Mouse (Mus musculus) neural tube, embryonic 14.5 days (tissue): Measurements from ENCODE around the gene Hist1h4a. TPM values are rescaled to one million over a fixed set of nuclear protein-coding genes. Genes with fewer than 3 reads are reported as not detected.

Experiments
- ATAC-seq: fragments of 200-750 bp; cut with Nextera tagmentation; 2 replicates; pipeline ENCODE4 v1.8.0; 2017; ENCODE audit warnings: low read depth, mild to moderate bottlenecking, moderate TSS enrichment, moderate library complexity
- H3K27ac ChIP-seq: fragments of 300-500 bp; sonication (generic); 2 replicates; pipeline ENCODE4 v1.5.1; 2014; ENCODE audit warnings: low read depth, mild to moderate bottlenecking, control low read depth, low read length, moderate library complexity, mixed read lengths
- H3K27me3 ChIP-seq: fragments of 300-500 bp; sonication (generic); 2 replicates; pipeline ENCODE4 v1.6.1; 2014; ENCODE audit warnings: low read length; ENCODE audit not compliant: control insufficient read depth, insufficient read depth
- H3K36me3 ChIP-seq: fragments of 300-500 bp; sonication (generic); 2 replicates; pipeline ENCODE4 v1.6.1; 2014; ENCODE audit warnings: low read length, mixed read lengths; ENCODE audit not compliant: control insufficient read depth, insufficient read depth
- H3K4me1 ChIP-seq: fragments of 300-500 bp; sonication (generic); 2 replicates; pipeline ENCODE4 v1.6.1; 2014; ENCODE audit warnings: low read length; ENCODE audit not compliant: control insufficient read depth, insufficient read depth
- H3K4me2 ChIP-seq: fragments of 300-500 bp; sonication (generic); 2 replicates; pipeline ENCODE4 v1.6.1; 2014; ENCODE audit warnings: mild to moderate bottlenecking, low read depth, low read length, control low read depth
- H3K4me3 ChIP-seq: fragments of 300-500 bp; sonication (generic); 2 replicates; pipeline ENCODE4 v1.5.1; 2014; ENCODE audit warnings: low read depth, low read length, control low read depth, mixed read lengths
- H3K9ac ChIP-seq: fragments of 300-500 bp; sonication (generic); replicated peaks from 2 replicates; pipeline ENCODE4 v1.6.1; 2014; ENCODE audit warnings: low read depth, mild to moderate bottlenecking, control low read depth, low read length, mixed read lengths
- H3K9me3 ChIP-seq: fragments of 300-500 bp; sonication (generic); 2 replicates; pipeline ENCODE4 v1.6.1; 2016; ENCODE audit warnings: low read length; ENCODE audit not compliant: control insufficient read depth
- WGBS: fragments of 180-500 bp; shearing (Covaris S2); extraction: QIAGEN DNeasy Blood & Tissue Kit; methylation state at CpG from one replicate; pipeline ENCODE4 v1.1.7; 2014; 5-methylcytosine and 5-hydroxymethylcytosine counted together
- polyA plus RNA-seq: library from polyadenylated mRNA; unstranded; fragments of >200 nt; fragmentation: Nextera tagmentation; extraction: Ambion mirVana; gene quantifications from 2 replicates; pipeline ENCODE4 v1.2.1, GENCODE M21; 2014

Hist1h4a gene
- polyA plus RNA-seq, 1 experiment from 2014 or later: not detected

DNA sequence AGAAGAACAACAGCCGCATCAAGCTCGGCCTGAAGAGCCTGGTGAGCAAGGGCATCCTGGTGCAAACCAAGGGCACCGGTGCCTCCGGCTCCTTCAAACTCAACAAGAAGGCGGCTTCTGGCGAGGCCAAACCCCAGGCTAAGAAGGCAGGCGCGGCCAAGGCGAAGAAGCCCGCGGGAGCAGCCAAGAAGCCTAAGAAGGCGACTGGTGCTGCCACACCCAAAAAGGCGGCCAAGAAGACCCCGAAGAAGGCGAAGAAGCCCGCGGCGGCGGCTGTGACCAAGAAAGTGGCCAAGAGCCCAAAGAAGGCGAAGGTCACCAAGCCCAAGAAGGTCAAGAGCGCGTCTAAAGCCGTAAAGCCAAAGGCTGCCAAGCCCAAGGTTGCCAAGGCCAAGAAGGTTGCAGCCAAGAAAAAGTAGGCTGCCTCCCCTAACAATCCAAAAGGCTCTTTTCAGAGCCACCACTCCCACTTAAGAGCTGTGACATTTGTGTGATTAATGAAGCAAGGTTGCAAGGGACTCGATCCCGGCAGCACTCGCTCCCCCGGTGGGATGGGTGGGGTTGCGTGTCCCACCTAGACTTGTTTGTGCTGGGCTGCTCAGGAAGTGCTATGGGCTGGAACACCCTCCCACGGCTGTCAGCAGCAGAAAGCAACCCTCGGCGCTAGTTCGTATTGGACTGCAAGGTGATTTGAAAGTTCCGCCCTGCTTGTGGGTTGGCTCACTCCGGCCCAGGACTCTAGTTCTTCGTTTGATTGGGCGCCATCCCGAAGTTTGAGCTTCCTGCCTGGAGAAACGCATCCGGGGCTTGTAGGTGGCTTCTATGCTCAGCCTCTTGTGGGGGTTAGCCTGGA, 21.7 kb downstream of the Hist1h4a start:
- peak overlapping the region; percentile 97 for H3K4me2 ChIP-seq
- peak overlapping the region; percentile 57 for H3K9ac ChIP-seq
- H3K27me3 ChIP-seq: no peaks in the 10 kb centered on the region
- peak overlapping the region; percentile 50 for H3K4me3 ChIP-seq
- H3K36me3 ChIP-seq: no peaks in the 10 kb centered on the region
- under 1% methylated on average over 39 of the region's 39 CpGs for WGBS
- ATAC-seq: peak; percentile 91
- peaks cover 8% of the 10 kb centered on the region; the same call in 1 of the 2 replicates for H3K4me1 ChIP-seq
- H3K27ac ChIP-seq: peak overlapping the region; percentile 70
- H3K9me3 ChIP-seq: no peaks in the 10 kb centered on the region

DNA sequence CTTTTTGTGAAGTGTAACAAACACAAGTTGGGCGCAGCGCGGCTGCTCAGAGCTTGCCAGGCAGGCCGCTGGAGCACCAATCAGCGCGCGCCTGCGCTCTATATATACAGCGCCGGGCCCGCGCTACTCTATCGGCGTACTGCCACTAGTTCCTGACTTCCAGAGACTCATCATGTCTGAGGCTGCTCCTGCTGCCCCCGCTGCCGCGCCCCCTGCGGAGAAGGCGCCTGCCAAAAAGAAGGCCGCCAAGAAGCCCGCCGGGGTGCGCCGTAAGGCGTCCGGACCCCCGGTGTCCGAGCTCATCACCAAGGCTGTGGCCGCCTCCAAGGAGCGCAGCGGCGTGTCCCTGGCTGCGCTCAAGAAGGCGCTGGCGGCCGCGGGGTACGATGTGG, 22.4 kb downstream of the Hist1h4a start, which contains the start of gene Hist1h1c:
TSS of gene Hist1h1c (plus strand) at position 132 of the 392 bp plus-strand sequence.
- peaks cover 8% of the 10 kb centered on the region; the same call in 1 of the 2 replicates for H3K4me1 ChIP-seq
- H3K9ac ChIP-seq: peak within 1 kb of the TSS; percentile 57
- H3K27ac ChIP-seq: peak within 1 kb of the TSS; percentile 70
- peak within 1 kb of the TSS; percentile 50 for H3K4me3 ChIP-seq
- peak; percentile 96 for ATAC-seq
- H3K9me3 ChIP-seq: no peaks in the 10 kb centered on the region
- peak within 1 kb of the TSS; percentile 97 for H3K4me2 ChIP-seq
- under 1% methylated on average over 33 of the region's 38 CpGs for WGBS
- H3K36me3 ChIP-seq: no peaks in the 10 kb centered on the region
- no peaks in the 10 kb centered on the region for H3K27me3 ChIP-seq

DNA sequence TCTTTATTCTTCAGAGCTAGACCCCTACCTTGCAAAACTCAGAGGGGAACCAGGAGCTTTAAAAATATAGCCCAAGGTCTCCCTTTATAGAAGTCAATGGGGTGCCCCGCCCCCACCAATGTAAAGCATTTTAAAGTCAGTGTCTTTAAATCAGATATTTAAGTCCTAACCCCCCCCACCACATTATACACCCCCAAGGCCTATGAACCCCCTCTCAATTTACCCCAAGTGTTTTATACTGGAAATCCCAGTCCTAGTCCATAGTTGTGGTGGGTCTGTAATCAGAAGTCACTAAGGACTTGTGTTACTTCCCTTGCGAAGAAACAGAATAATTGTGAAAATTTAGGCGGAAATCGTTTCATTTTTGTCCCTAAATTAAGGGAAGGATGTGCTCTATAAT, 23.0 kb downstream of the Hist1h4a start:
- no peaks in the 10 kb centered on the region for H3K36me3 ChIP-seq
- H3K4me1 ChIP-seq: peaks cover 8% of the 10 kb centered on the region; the same call in 1 of the 2 replicates
- H3K27me3 ChIP-seq: no peaks in the 10 kb centered on the region
- peak overlapping the region; percentile 70 for H3K27ac ChIP-seq
- H3K4me3 ChIP-seq: no peak overlapping the region
- H3K9me3 ChIP-seq: no peaks in the 10 kb centered on the region
- peak overlapping the region; percentile 57; the same call in 1 of the 2 replicates for H3K9ac ChIP-seq
- WGBS: 25% methylated on average over 4 of the region's 4 CpGs
- ATAC-seq: no peak
- peak overlapping the region; percentile 97 for H3K4me2 ChIP-seq

DNA sequence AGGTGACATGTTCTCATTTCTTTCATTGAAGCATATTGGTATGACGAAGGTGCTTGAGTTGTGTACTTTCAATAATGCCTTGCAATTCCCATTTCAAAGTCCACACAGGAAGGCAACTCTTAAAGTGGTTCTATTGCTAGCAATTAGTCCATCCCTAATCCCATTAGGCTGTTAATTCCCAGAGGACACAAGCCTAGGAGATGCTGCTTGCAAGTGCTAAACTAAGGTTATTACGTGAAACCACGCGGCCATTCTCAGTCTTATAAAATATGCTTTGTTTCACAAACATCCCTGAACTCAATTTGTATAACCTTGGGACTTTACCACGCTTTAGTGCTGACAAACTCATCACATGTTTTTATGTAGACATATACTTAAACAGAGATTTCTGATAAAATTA, 23.9 kb downstream of the Hist1h4a start:
- H3K9ac ChIP-seq: no peak overlapping the region
- H3K27ac ChIP-seq: no peak overlapping the region
- H3K27me3 ChIP-seq: no peaks in the 10 kb centered on the region
- peaks cover 8% of the 10 kb centered on the region; the same call in 1 of the 2 replicates for H3K4me1 ChIP-seq
- H3K4me3 ChIP-seq: no peak overlapping the region
- no peak overlapping the region for H3K4me2 ChIP-seq
- H3K9me3 ChIP-seq: no peaks in the 10 kb centered on the region
- ATAC-seq: no peak
- no peaks in the 10 kb centered on the region for H3K36me3 ChIP-seq
- WGBS: 70% methylated on average over 5 of the region's 5 CpGs

DNA sequence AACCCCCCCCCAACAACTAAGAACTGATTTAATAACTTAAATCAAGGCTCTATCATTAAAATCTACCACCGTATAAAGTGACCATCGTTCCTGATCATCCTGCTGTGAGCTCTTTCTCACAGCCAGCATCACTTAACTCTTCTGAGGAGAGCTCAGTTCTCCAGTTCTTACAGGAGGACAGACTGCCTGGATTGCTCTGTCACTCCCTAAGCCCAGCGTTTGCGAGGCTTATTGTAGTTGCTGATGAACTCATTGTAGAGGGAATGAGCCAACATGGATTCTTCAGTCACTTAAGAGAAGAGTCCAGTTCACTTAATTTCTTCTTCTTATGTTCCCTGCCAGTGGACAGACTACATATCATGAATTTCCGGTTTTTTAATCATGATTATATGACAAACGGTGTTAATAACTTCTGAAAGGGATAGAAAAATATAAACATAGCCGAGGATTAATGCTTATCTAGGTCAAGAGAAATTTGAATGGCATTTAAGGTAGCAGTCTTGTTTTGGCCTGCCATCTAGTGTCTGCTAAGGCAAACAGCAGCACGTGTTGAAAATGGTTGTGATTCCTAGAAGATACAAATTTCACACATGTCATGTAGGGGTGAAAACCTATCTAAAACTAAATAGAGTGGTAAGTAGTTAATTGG, 28.8 kb downstream of the Hist1h4a start:
- H3K4me1 ChIP-seq: no peaks in the 10 kb centered on the region
- no peaks in the 10 kb centered on the region for H3K27me3 ChIP-seq
- no peak overlapping the region for H3K4me2 ChIP-seq
- H3K36me3 ChIP-seq: no peaks in the 10 kb centered on the region
- no peak overlapping the region for H3K4me3 ChIP-seq
- H3K9ac ChIP-seq: no peak overlapping the region
- no peak; the same call in 1 of the 2 replicates for ATAC-seq
- H3K27ac ChIP-seq: no peak overlapping the region
- H3K9me3 ChIP-seq: no peaks in the 10 kb centered on the region
- WGBS: 25% methylated on average over 8 of the region's 8 CpGs

DNA sequence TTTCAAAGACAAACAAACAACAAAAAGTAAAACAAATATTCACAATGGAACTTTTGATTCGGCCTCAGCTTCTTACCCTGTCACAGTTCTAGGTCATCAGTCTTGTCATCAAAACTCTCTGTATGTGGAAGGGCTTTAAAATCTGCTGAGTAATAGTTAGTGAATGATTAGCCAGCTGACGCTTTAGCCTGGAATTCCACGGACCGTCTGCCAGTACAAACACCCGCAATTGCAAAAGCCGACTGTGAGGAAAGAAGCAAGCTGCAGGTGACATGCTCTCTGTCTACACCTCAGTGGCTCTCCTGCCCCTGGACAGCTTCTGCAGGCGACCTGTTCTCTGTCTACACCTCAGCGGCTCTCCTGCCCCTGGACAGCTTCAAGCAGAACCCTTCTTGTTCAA, 30.6 kb downstream of the Hist1h4a start:
- WGBS: 35% methylated on average over 8 of the region's 8 CpGs

DNA sequence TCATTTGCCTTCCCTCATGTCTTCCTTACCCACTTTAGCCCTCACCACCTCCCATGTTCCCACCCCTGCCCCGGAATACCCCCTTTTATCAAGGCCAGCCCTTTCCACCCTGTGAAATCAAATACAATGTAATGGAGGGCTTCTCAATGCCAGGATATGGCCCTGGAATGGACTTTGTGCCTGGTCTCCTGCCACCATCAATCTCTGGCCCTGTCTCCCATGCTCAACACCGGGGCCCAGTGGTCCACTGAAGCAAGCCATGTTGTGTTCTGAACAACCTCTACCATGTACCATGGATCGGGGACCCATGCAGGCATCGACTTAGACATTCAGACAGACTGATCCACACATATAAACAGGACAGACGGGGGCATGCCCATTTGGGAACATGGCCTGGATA, 31.3 kb downstream of the Hist1h4a start:
- Histone ChIP-seq H3K9ac (no peak overlapping the region), H3K9me3 (no peaks in the 10 kb centered on the region), H3K4me2 (no peak overlapping the region), H3K27ac (no peak overlapping the region), H3K4me1 (no peaks in the 10 kb centered on the region), H3K36me3 (no peaks in the 10 kb centered on the region), H3K27me3 (no peaks in the 10 kb centered on the region), H3K4me3 (no peak overlapping the region)
- ATAC-seq: no peak
- WGBS: 92% methylated on average over 5 of the region's 5 CpGs

More for the DNA sequence above, 30.6 kb downstream of the Hist1h4a start:
- H3K9me3 ChIP-seq: no peaks in the 10 kb centered on the region
- no peak for ATAC-seq
- no peak overlapping the region for H3K4me2 ChIP-seq
- no peak overlapping the region for H3K4me3 ChIP-seq
- no peaks in the 10 kb centered on the region for H3K36me3 ChIP-seq
- H3K4me1 ChIP-seq: no peaks in the 10 kb centered on the region
- H3K9ac ChIP-seq: no peak overlapping the region
- H3K27me3 ChIP-seq: no peaks in the 10 kb centered on the region
- no peak overlapping the region for H3K27ac ChIP-seq

DNA sequence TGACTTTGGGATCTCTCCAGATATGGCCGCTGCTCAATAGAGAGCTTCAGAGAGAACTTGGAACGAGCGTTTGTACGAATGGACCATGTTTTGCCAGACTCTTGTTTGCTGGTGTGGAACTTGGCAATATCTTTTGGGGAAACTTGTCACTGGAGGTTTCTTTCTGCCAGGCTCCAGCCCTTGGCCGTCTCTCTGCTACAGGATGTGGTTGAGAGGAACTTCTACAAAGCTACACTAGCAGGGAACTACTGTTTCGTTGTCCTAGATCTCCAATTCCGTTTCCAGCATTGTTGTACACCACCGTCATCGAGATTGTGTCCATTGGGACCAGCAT, 31.9 kb downstream of the Hist1h4a start:
- Histone ChIP-seq H3K4me2 (no peak overlapping the region), H3K27ac (no peak overlapping the region), H3K9ac (no peak overlapping the region), H3K27me3 (no peaks in the 10 kb centered on the region), H3K9me3 (no peaks in the 10 kb centered on the region), H3K4me3 (no peak overlapping the region), H3K36me3 (no peaks in the 10 kb centered on the region), H3K4me1 (no peaks in the 10 kb centered on the region)
- WGBS: 92% methylated on average over 9 of the region's 9 CpGs
- no peak for ATAC-seq
